Mouse (Mus musculus): ENCODE results near the gene Cpox.

GRCm38 (mm10) chr16:58726680-58727476 lies 56.8 kb downstream of the Cpox start:
- TF ChIP-seq CTCF (IDR thresholded peaks at IDR 0.05; ENCODE audit: borderline replicate concordance, extremely low read depth, insufficient read depth, insufficient read length) (no peak), POLR2A (IDR thresholded peaks at IDR 0.05; ENCODE audit: borderline replicate concordance, extremely low read depth, insufficient read depth, insufficient read length, poor library complexity, severe bottlenecking) (no peak)
